Mouse (Mus musculus): ENCODE measurements around the gene Pitx2. TPM values are rescaled to one million over a fixed set of nuclear protein-coding genes. Genes with fewer than 3 reads are reported as not detected.

Gene Pitx2
- polyA plus RNA-seq, 1 experiment: not detected

GRCm38 (mm10) chr3:129208031-129208380 lies 8.3 kb downstream of the Pitx2 start:
- no peak overlapping the region for H3K4me3 ChIP-seq (ENCODE audit: insufficient read depth, low read length)
- no peak overlapping the region for H3K27ac ChIP-seq (ENCODE audit: insufficient read depth, low read length)
- no peak for TF ChIP-seq POLR2A (IDR thresholded peaks at IDR 0.05; ENCODE audit: extremely low read depth, insufficient read depth, low read length)
- TF ChIP-seq CTCF (IDR thresholded peaks at IDR 0.05; ENCODE audit: extremely low read depth, insufficient read depth, low read length): no peak
- no peaks in the 10 kb centered on the region for H3K4me1 ChIP-seq (ENCODE audit: control insufficient read depth, insufficient read depth, low read length)

DNA sequence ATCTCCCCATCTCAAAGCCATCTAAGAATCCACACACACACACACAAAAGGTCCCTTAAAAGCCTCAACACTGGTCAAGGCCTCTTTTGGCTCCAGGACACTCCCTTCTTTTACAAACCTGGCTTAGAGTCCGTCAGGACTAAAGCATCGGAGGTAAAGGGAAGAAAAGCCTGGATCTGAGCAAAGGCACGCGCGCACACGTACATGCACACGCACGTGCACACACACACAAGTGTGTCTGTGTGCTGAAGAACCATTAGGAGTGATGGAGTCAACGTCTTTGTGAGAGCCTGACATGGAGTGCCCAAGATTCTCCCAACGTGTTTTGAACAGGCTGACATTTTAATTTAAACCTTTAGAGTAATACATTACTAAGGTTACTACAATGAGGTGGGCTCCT lies 8.7 kb downstream of the Pitx2 start:
- Histone ChIP-seq H3K4me3 (ENCODE audit: insufficient read depth, low read length) (no peak overlapping the region), H3K27ac (ENCODE audit: insufficient read depth, low read length) (no peak overlapping the region), H3K4me1 (ENCODE audit: control insufficient read depth, insufficient read depth, low read length) (no peaks in the 10 kb centered on the region)
- TF ChIP-seq POLR2A (IDR thresholded peaks at IDR 0.05; ENCODE audit: extremely low read depth, insufficient read depth, low read length) (no peak), CTCF (IDR thresholded peaks at IDR 0.05; ENCODE audit: extremely low read depth, insufficient read depth, low read length) (no peak)

- Histone ChIP-seq H3K4me1 (ENCODE audit: control insufficient read depth, insufficient read depth, low read length) (no peaks in the 10 kb centered on the region), H3K4me3 (ENCODE audit: insufficient read depth, low read length) (no peak overlapping the region), H3K27ac (ENCODE audit: insufficient read depth, low read length) (no peak overlapping the region)
- no peak for TF ChIP-seq CTCF (IDR thresholded peaks at IDR 0.05; ENCODE audit: extremely low read depth, insufficient read depth, low read length)
- TF ChIP-seq POLR2A (IDR thresholded peaks at IDR 0.05; ENCODE audit: extremely low read depth, insufficient read depth, low read length): no peak
These were observed 9.6 kb downstream of the Pitx2 start for GRCm38 (mm10) chr3:129209266-129209665.

- no peak for TF ChIP-seq CTCF (IDR thresholded peaks at IDR 0.05; ENCODE audit: extremely low read depth, insufficient read depth, low read length)
- TF ChIP-seq POLR2A (IDR thresholded peaks at IDR 0.05; ENCODE audit: extremely low read depth, insufficient read depth, low read length): no peak
- no peak overlapping the region for H3K27ac ChIP-seq (ENCODE audit: insufficient read depth, low read length)
- H3K4me3 ChIP-seq (ENCODE audit: insufficient read depth, low read length): no peak overlapping the region
- H3K4me1 ChIP-seq (ENCODE audit: control insufficient read depth, insufficient read depth, low read length): no peaks in the 10 kb centered on the region
These were observed 10.1 kb downstream of the Pitx2 start for GRCm38 (mm10) chr3:129209771-129210170.

DNA sequence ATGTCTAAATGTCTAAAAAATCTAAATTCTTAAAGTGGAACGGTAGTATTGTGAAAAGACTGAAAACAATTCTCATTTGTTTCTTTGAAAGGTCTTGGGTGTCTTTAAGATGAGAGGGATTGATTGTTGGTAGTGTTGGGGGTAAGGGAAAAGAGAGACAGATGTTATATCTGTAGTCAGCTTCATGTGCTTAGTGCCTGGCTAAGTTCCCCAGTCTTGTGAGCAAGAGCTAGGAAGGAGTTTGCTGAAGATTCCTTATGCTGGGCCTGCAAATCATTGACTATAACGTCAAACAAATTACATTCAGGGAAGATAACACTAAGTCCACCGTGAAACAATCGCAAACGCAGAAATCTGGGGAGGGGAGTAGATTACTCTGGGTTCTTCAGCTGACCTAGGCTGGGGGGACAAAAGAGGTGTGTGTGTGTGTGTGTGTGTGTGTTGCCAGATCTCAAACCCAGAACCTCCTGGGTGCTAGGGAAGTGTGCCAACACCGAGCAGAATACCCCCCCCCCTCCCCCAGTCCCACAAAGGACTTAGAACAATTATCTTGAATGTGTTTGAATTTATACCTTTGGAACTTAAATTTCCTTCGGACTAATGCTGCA lies 12.5 kb downstream of the Pitx2 start:
- no peak overlapping the region for H3K4me3 ChIP-seq (ENCODE audit: insufficient read depth, low read length)

GRCm38 (mm10) chr3:129212807-129213206 lies 13.1 kb downstream of the Pitx2 start:
- Histone ChIP-seq H3K4me3 (ENCODE audit: insufficient read depth, low read length) (no peak overlapping the region), H3K4me1 (ENCODE audit: control insufficient read depth, insufficient read depth, low read length) (no peaks in the 10 kb centered on the region), H3K27ac (ENCODE audit: insufficient read depth, low read length) (no peak overlapping the region)
- TF ChIP-seq POLR2A (IDR thresholded peaks at IDR 0.05; ENCODE audit: extremely low read depth, insufficient read depth, low read length): no peak
- no peak for TF ChIP-seq CTCF (IDR thresholded peaks at IDR 0.05; ENCODE audit: extremely low read depth, insufficient read depth, low read length)

More for the DNA sequence above, 12.5 kb downstream of the Pitx2 start:
- TF ChIP-seq POLR2A (IDR thresholded peaks at IDR 0.05; ENCODE audit: extremely low read depth, insufficient read depth, low read length) (no peak), CTCF (IDR thresholded peaks at IDR 0.05; ENCODE audit: extremely low read depth, insufficient read depth, low read length) (no peak)
- H3K27ac ChIP-seq (ENCODE audit: insufficient read depth, low read length): no peak overlapping the region
- no peaks in the 10 kb centered on the region for H3K4me1 ChIP-seq (ENCODE audit: control insufficient read depth, insufficient read depth, low read length)

DNA sequence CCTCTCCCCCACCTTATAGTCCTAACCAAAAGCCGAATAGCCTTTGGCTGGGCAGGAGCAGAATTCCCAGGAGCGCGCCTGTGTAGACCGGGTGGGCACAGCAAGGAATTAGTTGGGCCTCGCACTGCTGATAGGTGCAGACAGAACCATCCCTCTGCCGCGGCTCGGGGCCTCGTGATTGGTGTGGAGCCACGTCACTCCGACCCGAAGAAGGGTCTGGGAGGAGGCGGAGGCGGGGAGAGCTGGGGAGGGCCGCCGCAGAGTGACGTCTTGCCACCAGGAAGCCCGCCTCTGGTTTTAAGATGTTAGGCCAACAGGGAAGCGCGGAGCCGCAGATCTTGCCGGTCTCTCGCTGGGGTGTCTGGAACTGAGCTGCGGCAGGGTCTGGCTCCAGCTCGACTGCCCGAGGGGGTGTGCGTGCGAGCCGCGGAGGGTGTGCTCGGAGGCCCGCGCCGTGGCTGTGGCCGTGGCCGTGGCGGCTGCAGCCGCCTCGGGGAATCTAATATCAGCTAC lies 14.0 kb downstream of the Pitx2 start:
- peak overlapping the region; percentile 12; the same call in 1 of the 2 replicates for H3K4me3 ChIP-seq (ENCODE audit: insufficient read depth, low read length)
- H3K4me1 ChIP-seq (ENCODE audit: control insufficient read depth, insufficient read depth, low read length): no peaks in the 10 kb centered on the region
- H3K27ac ChIP-seq (ENCODE audit: insufficient read depth, low read length): no peak overlapping the region
- TF ChIP-seq POLR2A (IDR thresholded peaks at IDR 0.05; ENCODE audit: extremely low read depth, insufficient read depth, low read length): no peak
- no peak for TF ChIP-seq CTCF (IDR thresholded peaks at IDR 0.05; ENCODE audit: extremely low read depth, insufficient read depth, low read length)

DNA sequence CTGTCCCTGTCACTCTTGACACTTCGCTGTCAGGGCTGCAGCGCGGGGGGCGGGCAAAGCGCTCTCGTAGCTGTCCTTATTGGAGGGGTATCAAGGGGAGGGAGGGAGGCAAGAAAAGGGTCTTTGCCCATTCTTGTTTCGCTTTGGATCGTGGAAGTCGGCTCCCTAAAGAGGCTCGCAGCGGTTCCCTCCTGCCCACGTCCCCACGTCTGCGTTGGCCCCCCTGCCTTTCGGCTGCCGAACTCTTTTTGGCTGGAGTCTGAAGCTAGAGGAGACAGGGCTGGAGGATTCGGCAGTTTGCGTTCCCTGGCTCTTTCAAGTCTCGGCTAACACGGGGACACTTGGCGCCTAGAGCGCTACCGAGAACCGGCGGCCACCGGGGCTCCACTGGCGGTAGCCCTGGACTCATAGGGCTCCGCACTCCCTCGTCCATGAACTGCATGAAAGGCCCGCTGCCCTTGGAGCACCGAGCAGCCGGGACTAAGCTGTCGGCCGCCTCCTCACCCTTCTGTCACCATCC lies 14.5 kb downstream of the Pitx2 start:
- Histone ChIP-seq H3K4me3 (ENCODE audit: insufficient read depth, low read length) (peak overlapping the region; percentile 12; the same call in 1 of the 2 replicates), H3K27ac (ENCODE audit: insufficient read depth, low read length) (no peak overlapping the region), H3K4me1 (ENCODE audit: control insufficient read depth, insufficient read depth, low read length) (no peaks in the 10 kb centered on the region)
- TF ChIP-seq CTCF (IDR thresholded peaks at IDR 0.05; ENCODE audit: extremely low read depth, insufficient read depth, low read length) (no peak), POLR2A (IDR thresholded peaks at IDR 0.05; ENCODE audit: extremely low read depth, insufficient read depth, low read length) (no peak)

- no peak for TF ChIP-seq POLR2A (IDR thresholded peaks at IDR 0.05; ENCODE audit: extremely low read depth, insufficient read depth, low read length)
- TF ChIP-seq CTCF (IDR thresholded peaks at IDR 0.05; ENCODE audit: extremely low read depth, insufficient read depth, low read length): no peak
- Histone ChIP-seq H3K4me3 (ENCODE audit: insufficient read depth, low read length) (no peak overlapping the region), H3K27ac (ENCODE audit: insufficient read depth, low read length) (no peak overlapping the region), H3K4me1 (ENCODE audit: control insufficient read depth, insufficient read depth, low read length) (no peaks in the 10 kb centered on the region)
These were observed 15.0 kb downstream of the Pitx2 start for GRCm38 (mm10) chr3:129214666-129215161.

DNA sequence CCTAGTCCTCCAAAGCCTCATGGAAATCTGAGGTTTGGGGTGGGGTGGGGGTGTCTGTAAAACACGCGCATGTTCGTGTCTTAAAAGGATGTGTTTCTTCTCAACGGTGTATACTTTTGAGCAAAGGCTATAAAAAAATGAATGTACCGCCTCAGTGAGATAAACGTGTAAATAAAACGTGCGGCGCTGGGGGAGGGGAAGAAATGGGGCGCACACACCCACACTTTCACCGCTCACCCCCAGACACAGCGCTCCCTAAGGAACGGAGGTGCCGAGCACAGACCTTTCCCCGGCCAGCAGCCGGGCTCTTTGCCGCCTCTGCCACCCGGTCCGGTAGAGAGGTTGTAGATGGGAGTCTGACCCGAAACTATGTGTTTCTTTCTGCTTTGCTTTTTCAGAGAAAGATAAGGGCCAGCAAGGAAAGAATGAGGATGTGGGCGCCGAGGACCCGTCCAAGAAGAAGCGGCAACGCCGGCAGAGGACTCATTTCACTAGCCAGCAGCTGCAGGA lies 15.6 kb downstream of the Pitx2 start:
- Histone ChIP-seq H3K4me1 (ENCODE audit: control insufficient read depth, insufficient read depth, low read length) (no peaks in the 10 kb centered on the region), H3K27ac (ENCODE audit: insufficient read depth, low read length) (no peak overlapping the region), H3K4me3 (ENCODE audit: insufficient read depth, low read length) (no peak overlapping the region)
- TF ChIP-seq POLR2A (IDR thresholded peaks at IDR 0.05; ENCODE audit: extremely low read depth, insufficient read depth, low read length) (no peak), CTCF (IDR thresholded peaks at IDR 0.05; ENCODE audit: extremely low read depth, insufficient read depth, low read length) (no peak)

All from cortical plate, adult 2 months (tissue).